Mouse (Mus musculus): Measurements from ENCODE around the gene Spg7. TPM values are rescaled to one million over a fixed set of nuclear protein-coding genes. Genes with fewer than 3 reads are reported as not detected.
A peak's percentile ranks its signal among the peaks of the same experiment; 100 is the strongest.

The Spg7 gene
- total and polyA plus RNA-seq, 3 experiments: 20.8 to 35.2 (median 26.1) TPM

- dilution Hi-C loops (cut with MboI; ENCODE audit: extremely low pct_ligation_motif_present, extremely low pct_unique_long_range_greater_than_20kb, low sequenced_read_pairs): no loop called here
- Histone ChIP-seq H3K4me2 (ENCODE audit: insufficient read depth, low read depth, poor library complexity, severe bottlenecking) (peak overlapping the region; percentile 96), H3K9me3 (replicated peaks; ENCODE audit: low read length) (no peaks in the 10 kb centered on the region), H3K4me3 (replicated peaks in 1 of 3; ENCODE audit: low read depth in 2 of 3, low read length in 2 of 3, poor library complexity in 1 of 3) (peak overlapping the region; percentile 90 to 99 (median 97)), H3K27me3 (replicated peaks) (no peaks in the 10 kb centered on the region), H3K4me1 (ENCODE audit: control insufficient read depth in 1 of 2, insufficient read depth in 2 of 2) (peaks cover 3 to 18% of the 10 kb centered on the region in 2 experiments), H3K36me3 (replicated peaks in 1 of 2; ENCODE audit: control insufficient read depth in 1 of 2, insufficient read depth in 1 of 2, low read length in 1 of 2) (peaks cover 27 to 35% of the 10 kb centered on the region in 2 experiments), H3K9ac (ENCODE audit: insufficient read depth, low read depth) (peak overlapping the region; percentile 97), H3K27ac (ENCODE audit: insufficient read depth, low read depth) (peak overlapping the region; percentile 72), H3K79me2 (replicated peaks; ENCODE audit: control insufficient read depth, extremely low read depth, insufficient read depth, poor library complexity, severe bottlenecking) (peaks cover 22% of the 10 kb centered on the region)
- in situ Hi-C loops (cut with MboI; ENCODE audit: low pct_ligation_motif_present, low pct_unique_long_range_greater_than_20kb, low sequenced_read_pairs): loop anchor here (10.0 kb wide), 1 partner anchor 198 kb away; no protein-coding TSS in a partner anchor
- TF ChIP-seq NELFE (IDR thresholded peaks at IDR 0.05; ENCODE audit: low read depth, low read length) (no peak), ZMIZ1 (IDR thresholded peaks at IDR 0.05; ENCODE audit: low read depth, low read length) (no peak), GABPA (IDR thresholded peaks at IDR 0.05; ENCODE audit: insufficient replicate concordance, low read depth, low read length) (no peak), MEF2A (IDR thresholded peaks at IDR 0.05; ENCODE audit: borderline replicate concordance, low read depth, low read length) (no peak), CTCF (conservative IDR thresholded peaks at IDR 0.05 in 1 of 2, IDR thresholded peaks at IDR 0.05 in 1 of 2; ENCODE audit: low read depth in 2 of 2, low read length in 2 of 2) (no peak), ELF1 (IDR thresholded peaks at IDR 0.05; ENCODE audit: low read depth, low read length) (no peak), KAT2A (IDR thresholded peaks at IDR 0.05; ENCODE audit: insufficient replicate concordance, low read length) (no peak), JUN (IDR thresholded peaks at IDR 0.05; ENCODE audit: insufficient read depth, low read depth, low read length) (no peak), EP300 (IDR thresholded peaks at IDR 0.05; ENCODE audit: low read length) (no peak), ZKSCAN1 (IDR thresholded peaks at IDR 0.05; ENCODE audit: borderline replicate concordance, low read depth, low read length) (no peak), HCFC1 (IDR thresholded peaks at IDR 0.05; ENCODE audit: low read depth, low read length) (no peak), CHD1 (IDR thresholded peaks at IDR 0.05; ENCODE audit: low read depth, low read length) (no peak), MYC (IDR thresholded peaks at IDR 0.05; ENCODE audit: low read depth, low read length) (no peak)
- peak; percentile 24 for DNase-seq (ENCODE audit: extremely low read depth)
Observed at GRCm38 (mm10) chr8:123103285-123103684, 40.5 kb downstream of the Spg7 start.

DNA sequence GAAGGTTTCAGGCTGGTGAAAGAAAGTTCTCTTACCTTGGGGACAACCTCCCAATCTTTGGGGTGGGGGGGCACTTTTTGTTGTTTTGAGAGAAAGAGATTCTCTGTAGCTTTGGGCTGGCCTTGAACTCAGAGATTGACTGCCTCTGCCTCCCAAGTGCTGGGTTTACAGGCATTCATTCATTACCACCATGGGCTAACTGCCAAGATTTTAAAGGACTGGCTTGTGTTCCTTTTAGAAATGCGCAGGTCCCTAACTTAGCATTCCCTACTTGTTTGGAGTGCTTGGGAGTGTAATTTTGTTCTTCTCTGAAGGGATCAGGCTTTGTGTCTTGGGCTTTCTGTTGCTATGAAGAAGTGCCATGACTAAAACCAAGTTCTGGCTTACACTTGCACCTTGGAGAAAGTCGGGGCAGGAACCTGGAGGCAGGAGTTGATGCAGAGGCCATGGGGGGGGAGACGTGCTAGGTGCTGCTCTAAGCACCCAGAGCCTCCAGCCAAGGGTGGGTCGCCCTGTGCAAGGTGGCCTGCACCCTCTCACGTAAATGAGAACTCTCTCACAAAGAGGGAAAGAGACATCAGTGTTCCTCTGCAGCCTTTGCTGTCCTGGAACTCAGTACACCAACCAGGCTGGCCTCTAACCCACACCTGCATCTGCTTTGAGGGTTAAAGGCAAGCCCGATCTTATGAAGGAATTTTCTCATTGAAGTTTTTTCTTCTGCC is 41.5 kb downstream of the Spg7 start:
- H3K36me3 ChIP-seq (replicated peaks in 1 of 2; ENCODE audit: control insufficient read depth in 1 of 2, insufficient read depth in 1 of 2, low read length in 1 of 2): peaks cover 27 to 32% of the 10 kb centered on the region in 2 experiments
- peaks cover 22% of the 10 kb centered on the region for H3K79me2 ChIP-seq (replicated peaks; ENCODE audit: control insufficient read depth, extremely low read depth, insufficient read depth, poor library complexity, severe bottlenecking)
- H3K4me3 ChIP-seq (replicated peaks in 1 of 3; ENCODE audit: low read depth in 2 of 3, low read length in 2 of 3, poor library complexity in 1 of 3): peak overlapping the region; percentile 90 to 99 (median 97)
- TF ChIP-seq ETS1 (conservative IDR thresholded peaks at IDR 0.05; ENCODE audit: low read depth, low read length) (no peak), POLR2A (IDR thresholded peaks at IDR 0.05; ENCODE audit: low read depth, low read length) (no peak), MYC (IDR thresholded peaks at IDR 0.05; ENCODE audit: low read depth, low read length) (0 out of 2 replicates have a peak, but pooled peaks have one; percentile 13), CHD2 (IDR thresholded peaks at IDR 0.05; ENCODE audit: low read length) (no peak), HCFC1 (IDR thresholded peaks at IDR 0.05; ENCODE audit: low read depth, low read length) (no peak), EP300 (IDR thresholded peaks at IDR 0.05; ENCODE audit: low read length) (no peak)
- dilution Hi-C loops (cut with MboI; ENCODE audit: extremely low pct_ligation_motif_present, extremely low pct_unique_long_range_greater_than_20kb, low sequenced_read_pairs) (no loop called here), in situ Hi-C loops (cut with MboI; ENCODE audit: low pct_ligation_motif_present, low pct_unique_long_range_greater_than_20kb, low sequenced_read_pairs) (loop anchor here (10.0 kb wide), 1 partner anchor 199 kb away; no protein-coding TSS in a partner anchor)
- no peak for DNase-seq (ENCODE audit: extremely low read depth)
- H3K4me1 ChIP-seq (ENCODE audit: control insufficient read depth in 1 of 2, insufficient read depth in 2 of 2): peaks cover 3 to 18% of the 10 kb centered on the region in 2 experiments
- peak overlapping the region; percentile 97 for H3K9ac ChIP-seq (ENCODE audit: insufficient read depth, low read depth)
- H3K27me3 ChIP-seq (replicated peaks): peaks cover 4% of the 10 kb centered on the region
- no peaks in the 10 kb centered on the region for H3K9me3 ChIP-seq (replicated peaks; ENCODE audit: low read length)
- no peak overlapping the region for H3K27ac ChIP-seq (ENCODE audit: insufficient read depth, low read depth)
- H3K4me2 ChIP-seq (ENCODE audit: insufficient read depth, low read depth, poor library complexity, severe bottlenecking): peak overlapping the region; percentile 96

Measured in CH12.LX (cell line).